Mouse (Mus musculus) heart, embryonic 16.5 days (tissue): ENCODE measurements around the gene Cdk17. TPM values are rescaled to one million over a fixed set of nuclear protein-coding genes. Genes with fewer than 3 reads are reported as not detected.
A peak's percentile ranks its signal among the peaks of the same experiment; 100 is the strongest.

ENCODE experiments used
- ATAC-seq: fragments of 200-750 bp; cut with Nextera tagmentation; replicated peaks from 2 replicates; pipeline ENCODE4 v1.8.0; 2017; ENCODE audit warnings: moderate number of reproducible peaks; ENCODE audit not compliant: insufficient read depth, low FRiP score; ENCODE audit errors: extremely low read depth
- H3K27ac ChIP-seq: fragments of 300-500 bp; sonication (generic); 2 replicates; pipeline ENCODE4 v1.5.1; 2014; ENCODE audit warnings: mild to moderate bottlenecking, low read length, control low read depth, moderate library complexity
- H3K27me3 ChIP-seq: fragments of 300-500 bp; sonication (generic); 2 replicates; pipeline ENCODE4 v1.6.1; 2014; ENCODE audit warnings: low read length, mixed read lengths; ENCODE audit not compliant: control insufficient read depth, insufficient read depth
- H3K36me3 ChIP-seq: fragments of 300-500 bp; sonication (generic); 2 replicates; pipeline ENCODE4 v1.6.1; 2014; ENCODE audit not compliant: control insufficient read depth, insufficient read depth
- H3K4me1 ChIP-seq: fragments of 300-500 bp; sonication (generic); 2 replicates; pipeline ENCODE4 v1.6.1; 2014; ENCODE audit warnings: low read length, mixed read lengths; ENCODE audit not compliant: control insufficient read depth, insufficient read depth
- H3K4me2 ChIP-seq: fragments of 300-500 bp; sonication (generic); 2 replicates; pipeline ENCODE4 v1.6.1; 2014; ENCODE audit warnings: low read depth, mild to moderate bottlenecking, control low read depth, low read length
- H3K4me3 ChIP-seq: fragments of 300-500 bp; sonication (generic); 2 replicates; pipeline ENCODE4 v1.5.1; 2014; ENCODE audit warnings: mild to moderate bottlenecking, control low read depth, low read length
- H3K9ac ChIP-seq: fragments of 300-500 bp; sonication (generic); 2 replicates; pipeline ENCODE4 v1.6.1; 2014; ENCODE audit warnings: low read length, control low read depth
- H3K9me3 ChIP-seq: fragments of 300-500 bp; sonication (generic); replicated peaks from 2 replicates; pipeline ENCODE4 v1.6.1; 2016; ENCODE audit warnings: low read length; ENCODE audit not compliant: control insufficient read depth
- WGBS: fragments of 180-500 bp; shearing (Covaris S2); extraction: QIAGEN DNeasy Blood & Tissue Kit; methylation state at CpG from one replicate; pipeline ENCODE4 v1.1.7; 2014; 5-methylcytosine and 5-hydroxymethylcytosine counted together
- microRNA counts: library from miRNA; unstranded; fragments of <30 nt; microRNA quantifications from one replicate; lab custom pipeline; 2016
- microRNA-seq: library from miRNA; unstranded; fragments of <30 nt; microRNA quantifications from one replicate; pipeline ENCODE4, GENCODE M21; 2017
- polyA plus RNA-seq: library from polyadenylated mRNA; unstranded; fragments of >200 nt; fragmentation: Nextera tagmentation; extraction: Ambion mirVana; gene quantifications from 2 replicates; pipeline ENCODE4 v1.2.1, GENCODE M21; 2015

The Cdk17 gene
- polyA plus RNA-seq, 1 experiment from 2014 or later = 14.9 TPM

DNA sequence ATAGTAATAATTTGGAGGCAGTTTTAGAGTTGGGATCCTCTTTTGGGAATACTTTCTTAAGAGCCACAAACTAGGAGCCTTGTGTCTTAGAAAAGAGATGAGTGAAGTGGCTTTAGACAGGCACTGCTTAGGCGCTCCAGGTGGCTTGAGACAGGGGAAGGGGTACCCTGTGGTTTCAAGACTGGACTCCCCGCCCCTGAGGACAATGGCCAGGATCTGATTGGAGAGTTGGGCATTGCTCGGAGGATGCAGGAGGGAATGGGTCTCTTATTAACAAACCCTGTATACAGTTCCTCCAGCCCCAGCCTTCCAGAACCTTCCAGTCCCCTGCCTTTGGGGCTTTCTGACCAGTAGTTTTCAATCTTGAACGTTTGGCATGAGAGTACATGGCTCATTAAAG, 150.9 kb downstream of the Cdk17 start:
- H3K4me2 ChIP-seq = peak overlapping the region; percentile 92
- H3K9ac ChIP-seq = peak overlapping the region; percentile 86
- peak overlapping the region; percentile 92 for H3K27ac ChIP-seq
- 20% methylated on average over 4 of the region's 4 CpGs for WGBS
- peak overlapping the region; percentile 69; the same call in 1 of the 2 replicates for H3K4me3 ChIP-seq
- H3K27me3 ChIP-seq = no peaks in the 10 kb centered on the region
- H3K4me1 ChIP-seq = peaks cover 3% of the 10 kb centered on the region; the same call in 1 of the 2 replicates
- H3K9me3 ChIP-seq = peaks cover 3% of the 10 kb centered on the region; the same call in 1 of the 2 replicates
- H3K36me3 ChIP-seq = no peaks in the 10 kb centered on the region
- no peak for ATAC-seq

MicroRNAs within 50 kb of the gene (microRNA counts, 519-probe panel; counts per million panel counts)
- microRNA mmu-miR-1931 (lab: Ali Mortazavi, UCI) = 2,186 counts per million, percentile 34 among the panel's probes with 10 or more counts

Small RNAs within 50 kb of the gene (microRNA-seq; reads per million reads assigned to microRNA genes)
- gene Mir1931 = not detected

Other genes starting within 250 kb of the Cdk17 start
- gene Cfap54, start 79.3 kb upstream of the Cdk17 start, polyA plus RNA-seq = 0.25 and 0.80 TPM in 2 replicates
- gene Elk3, start 150.3 kb downstream of the Cdk17 start, polyA plus RNA-seq = 29.3 and 34.2 TPM in 2 replicates